In genomic region chr14:18301591-18301990, GRCm38 (mm10) we compare ENCODE assay signal across 13 mouse cellular contexts. TPM values are rescaled to one million over a fixed set of nuclear protein-coding genes. Genes with fewer than 3 reads are reported as not detected.
DNase-seq lines count a peak whose midpoint lies in the region; ATAC-seq lines count a peak whose summit lies in the region.
"Had no signal": no experiment of that assay in that cellular context is flagged by ENCODE, and none has a peak within 500 bp of the region (broad histone marks: within the 10 kb centered on the region; RNA-seq: fewer than 3 reads in every experiment).

No protein-coding gene starts in this region.

- peak; percentile 14; the same call in 1 of the 2 replicates for ATAC-seq in heart, embryonic 16.5 days (replicated peaks; ENCODE audit: extremely low read depth, insufficient read depth, low FRiP score)
- ATAC-seq in heart, embryonic 12.5 days (ENCODE audit: insufficient number of reproducible peaks, low FRiP score) = no peak
- peak; percentile 31 for ATAC-seq in inflammation-experienced regulatory T-cells, adult 6 months
- ATAC-seq in neutrophil, adult 5-6 weeks (ENCODE audit: extremely low read depth, insufficient number of reproducible peaks, low FRiP score, poor library complexity, severe bottlenecking) = peak; percentile 76
- ATAC-seq in kidney, embryonic 15.5 days (replicated peaks; ENCODE audit: low FRiP score) = no peak
- ATAC-seq: forebrain, embryonic 16.5 days had no signal

- H3K9me3 ChIP-seq in heart, embryonic 16.5 days (replicated peaks; ENCODE audit: control insufficient read depth, low read length) = no peaks in the 10 kb centered on the region
- H3K9me3 ChIP-seq in heart, embryonic 12.5 days (replicated peaks) = 0 out of 2 replicates have a peak, but pooled peaks cover 2% of the 10 kb centered on the region
- no peaks in the 10 kb centered on the region for H3K9me3 ChIP-seq in kidney, embryonic 15.5 days (replicated peaks)

- no peaks in the 10 kb centered on the region for H3K27me3 ChIP-seq in heart, embryonic 16.5 days (ENCODE audit: control insufficient read depth, insufficient read depth, low read length)
- H3K27me3 ChIP-seq in heart, embryonic 12.5 days (replicated peaks) = peaks cover 6% of the 10 kb centered on the region
- H3K27me3 ChIP-seq in kidney, embryonic 15.5 days = no peaks in the 10 kb centered on the region

- 37% methylated on average over 3 of the region's 3 CpGs for WGBS in heart, embryonic 16.5 days
- WGBS in heart, embryonic 12.5 days = 32% methylated on average over 3 of the region's 3 CpGs
- WGBS in kidney, embryonic 15.5 days = 86% methylated on average over 3 of the region's 3 CpGs

- peaks cover 27% of the 10 kb centered on the region for H3K4me1 ChIP-seq in heart, embryonic 16.5 days (ENCODE audit: control insufficient read depth, insufficient read depth, low read length)
- H3K4me1 ChIP-seq in heart, embryonic 12.5 days (replicated peaks) = peaks cover 28% of the 10 kb centered on the region
- H3K4me1 ChIP-seq in kidney, embryonic 15.5 days = peaks cover 5% of the 10 kb centered on the region; the same call in 1 of the 2 replicates

- DNase-seq in CD4-positive helper T cell, adult 2 months (ENCODE audit: low read depth, low spot score) = peak; percentile 23
- no peak for DNase-seq in urinary bladder, adult 18-20 months (ENCODE audit: low spot score in 2 of 2)
- no peak for DNase-seq in cerebellum, postnatal 10 days
- DNase-seq: adrenal gland, postnatal 10 days; kidney, postnatal 25 days; right cerebral cortex, postnatal 4 days had no signal

- H3K27ac ChIP-seq in heart, embryonic 16.5 days (ENCODE audit: low read length) = peak overlapping the region; percentile 32; the same call in 1 of the 2 replicates
- H3K27ac ChIP-seq in heart, embryonic 12.5 days (ENCODE audit: poor library complexity, severe bottlenecking) = no peak overlapping the region
- H3K27ac ChIP-seq in kidney, embryonic 15.5 days = no peak overlapping the region
- H3K27ac ChIP-seq: macrophage had no signal

- no peak overlapping the region for H3K4me3 ChIP-seq in heart, embryonic 16.5 days (ENCODE audit: low read length)
- no peak overlapping the region for H3K4me3 ChIP-seq in heart, embryonic 12.5 days
- no peak overlapping the region for H3K4me3 ChIP-seq in kidney, embryonic 15.5 days (replicated peaks)

- H3K9ac ChIP-seq in heart, embryonic 16.5 days (ENCODE audit: low read length) = no peak overlapping the region; the same call in 1 of the 2 replicates
- no peak overlapping the region for H3K9ac ChIP-seq in heart, embryonic 12.5 days
- H3K9ac ChIP-seq in kidney, embryonic 15.5 days = no peak overlapping the region

- H3K4me2 ChIP-seq in heart, embryonic 16.5 days (ENCODE audit: low read depth, low read length) = no peak overlapping the region
- H3K4me2 ChIP-seq in heart, embryonic 12.5 days = no peak overlapping the region
- H3K4me2 ChIP-seq in kidney, embryonic 15.5 days = no peak overlapping the region

- no peaks in the 10 kb centered on the region for H3K36me3 ChIP-seq in heart, embryonic 16.5 days (ENCODE audit: control insufficient read depth, insufficient read depth)
- peaks cover 9% of the 10 kb centered on the region; the same call in 1 of the 2 replicates for H3K36me3 ChIP-seq in heart, embryonic 12.5 days
- H3K36me3 ChIP-seq in kidney, embryonic 15.5 days = peaks cover 12% of the 10 kb centered on the region

RNA-seq across cellular contexts. Expression of gene Ube2e1, which starts 30.1 kb away (rescaled TPM):
- polyA plus RNA-seq in heart, embryonic 16.5 days (2015; fragmentation: Nextera tagmentation; extraction: Ambion mirVana) = 59.4 and 70.2 TPM in 2 replicates
- polyA plus RNA-seq in heart, embryonic 12.5 days (2016; fragmentation: Nextera tagmentation; extraction: Ambion mirVana) = 57.4 and 58.2 TPM in 2 replicates
- 10 to 100 TPM; 36.4 to 53.2 (median 52.3) TPM for polyA plus RNA-seq in inflammation-experienced regulatory T-cells, adult 6 months (2017; shearing (Covaris generic))
- 27.6 and 44.5 TPM in 2 replicates for total RNA-seq in neutrophil, adult 5-6 weeks (2017)
- polyA plus RNA-seq in kidney, embryonic 15.5 days (2015; fragmentation: Nextera tagmentation; extraction: Ambion mirVana) = 140 and 148 TPM in 2 replicates

RNA-seq across cellular contexts. Expression of gene Rpl15, which starts 30.4 kb away (rescaled TPM):
- polyA plus RNA-seq in heart, embryonic 16.5 days (2015; fragmentation: Nextera tagmentation; extraction: Ambion mirVana) = 203 and 235 TPM in 2 replicates
- 293 and 314 TPM in 2 replicates for polyA plus RNA-seq in heart, embryonic 12.5 days (2016; fragmentation: Nextera tagmentation; extraction: Ambion mirVana)
- 1,000 to 10,000 TPM in 2 of 3 experiments, 100 to 1,000 TPM in 1; 763 to 1,029 (median 1,027) TPM for polyA plus RNA-seq in inflammation-experienced regulatory T-cells, adult 6 months (2017; shearing (Covaris generic))
- 768 and 793 TPM in 2 replicates for total RNA-seq in neutrophil, adult 5-6 weeks (2017)
- polyA plus RNA-seq in kidney, embryonic 15.5 days (2015; fragmentation: Nextera tagmentation; extraction: Ambion mirVana) = 429 and 508 TPM in 2 replicates

RNA-seq across cellular contexts. Expression of gene Nkiras1, which starts 30.7 kb away (rescaled TPM):
- polyA plus RNA-seq in heart, embryonic 16.5 days (2015; fragmentation: Nextera tagmentation; extraction: Ambion mirVana) = 25.3 TPM in 2 replicates
- polyA plus RNA-seq in heart, embryonic 12.5 days (2016; fragmentation: Nextera tagmentation; extraction: Ambion mirVana) = 18.5 and 19.1 TPM in 2 replicates
- 10 to 100 TPM; 23.8 to 32.7 (median 27.0) TPM for polyA plus RNA-seq in inflammation-experienced regulatory T-cells, adult 6 months (2017; shearing (Covaris generic))
- 23.6 and 27.5 TPM in 2 replicates for total RNA-seq in neutrophil, adult 5-6 weeks (2017)
- polyA plus RNA-seq in kidney, embryonic 15.5 days (2015; fragmentation: Nextera tagmentation; extraction: Ambion mirVana) = 15.0 and 17.6 TPM in 2 replicates

Comparison
In these comparisons a context has a peak if more than half of its experiments do, and no peak if none do; other contexts are left out.
1. ATAC-seq: peak in heart, embryonic 16.5 days (single experiment), inflammation-experienced regulatory T-cells, adult 6 months (single experiment) and neutrophil, adult 5-6 weeks (single experiment); none in heart, embryonic 12.5 days (single experiment) and kidney, embryonic 15.5 days (single experiment).